Mouse (Mus musculus) G1E (cell line): ENCODE data around the gene Spa17.

Experiments used
- CTCF ChIP-seq: IDR thresholded peaks from 2 replicates; pipeline ENCODE4 v1.5.1; 2012; ENCODE audit warnings: low read depth, low read length, inconsistent platforms, mixed read lengths
- POLR2AphosphoS5 ChIP-seq: IDR thresholded peaks from 2 replicates; pipeline ENCODE4 v1.6.1; 2012; ENCODE audit warnings: low read depth, low read length, inconsistent platforms; ENCODE audit not compliant: insufficient replicate concordance

DNA sequence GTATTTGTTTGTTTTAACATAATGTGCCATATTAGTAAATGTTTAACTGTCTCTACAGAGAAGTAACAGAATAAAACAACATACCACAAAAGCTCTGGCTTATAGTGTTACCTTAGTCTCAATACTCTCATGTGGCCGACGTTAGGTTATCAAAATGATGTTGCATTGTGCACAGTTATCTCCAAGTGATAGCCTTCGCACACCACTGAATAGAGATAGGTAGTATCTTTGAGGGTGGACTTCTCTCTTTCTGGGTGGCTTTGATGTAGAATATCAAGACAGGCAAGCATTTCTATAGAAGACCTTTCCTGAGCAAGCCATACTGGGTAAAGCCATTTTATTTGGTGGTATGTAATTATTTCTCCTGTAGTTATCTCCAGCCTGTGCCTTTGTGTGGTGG is 8.4 kb downstream of the Spa17 start:
- TF ChIP-seq CTCF, result no peak
- TF ChIP-seq POLR2AphosphoS5, result no peak
